Mouse (Mus musculus): ENCODE results near the gene Arvcf. TPM values are rescaled to one million over a fixed set of nuclear protein-coding genes. Genes with fewer than 3 reads are reported as not detected.

The Arvcf gene
- total and polyA plus RNA-seq, 2 experiments from 2014 or later: 22.5 to 62.1 TPM

DNA sequence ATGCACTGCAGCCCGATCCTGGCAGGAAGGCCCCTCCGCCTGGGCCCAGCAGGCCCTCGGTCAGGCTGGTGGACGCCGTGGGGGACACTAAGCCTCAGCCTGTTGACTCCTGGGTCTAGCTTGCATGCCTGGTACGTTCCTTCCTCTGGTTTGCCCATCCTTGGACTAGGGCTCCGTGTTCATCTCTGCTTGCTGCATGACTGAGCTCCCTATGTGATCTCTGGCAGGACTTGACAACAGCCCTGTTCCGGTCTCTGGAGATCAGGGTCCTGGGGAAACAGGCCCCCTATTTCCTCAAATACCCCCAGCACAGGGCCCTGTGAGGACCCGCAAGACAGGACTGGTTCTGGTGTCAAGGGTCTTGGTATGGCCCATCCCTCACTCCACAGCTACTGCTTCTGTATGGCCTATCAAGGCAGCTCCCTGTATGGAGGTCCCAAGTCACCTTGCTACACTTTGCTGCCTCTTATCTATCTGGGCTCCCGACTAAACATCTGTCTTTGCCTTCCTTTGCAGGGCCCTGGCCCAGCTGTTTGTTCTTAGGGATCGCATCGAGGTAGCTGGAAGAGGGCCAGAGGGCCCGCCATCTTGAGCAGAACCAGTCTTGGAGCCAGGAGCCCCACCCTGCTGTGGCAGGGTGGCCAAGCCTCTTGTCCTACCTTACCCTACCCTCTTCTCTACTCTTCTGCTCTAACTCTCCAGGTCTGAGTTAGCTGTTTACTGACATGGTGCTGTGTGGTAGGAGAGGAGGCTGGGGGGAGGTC lies 57.3 kb downstream of the Arvcf start:
- Histone ChIP-seq H3K36me3 (replicated peaks; ENCODE audit: control insufficient read depth, insufficient read depth, low read length) (peaks cover 55% of the 10 kb centered on the region), H3K4me2 (ENCODE audit: low read depth, low read length) (no peak overlapping the region), H3K27ac (ENCODE audit: low read depth) (peak overlapping the region; percentile 16; the same call in 1 of the 2 replicates), H3K4me3 (ENCODE audit: low read depth, low read length) (no peak overlapping the region), H3K27me3 (ENCODE audit: control insufficient read depth, insufficient read depth, low read length) (no peaks in the 10 kb centered on the region), H3K4me1 (ENCODE audit: control insufficient read depth, insufficient read depth) (peaks cover 24% of the 10 kb centered on the region), H3K9ac (replicated peaks; ENCODE audit: low read depth, low read length) (no peak overlapping the region), H3K9me3 (replicated peaks; ENCODE audit: control insufficient read depth, low read length) (no peaks in the 10 kb centered on the region)
- WGBS: 79% methylated on average over 13 of the region's 13 CpGs
- ATAC-seq (ENCODE audit: insufficient read depth, low read depth) (no peak), DNase-seq (ENCODE audit: low spot score) (no peak)
- TF ChIP-seq EP300 (IDR thresholded peaks at IDR 0.05; ENCODE audit: low read depth) (no peak), CTCF (IDR thresholded peaks at IDR 0.05; ENCODE audit: low read depth) (no peak)

DNA sequence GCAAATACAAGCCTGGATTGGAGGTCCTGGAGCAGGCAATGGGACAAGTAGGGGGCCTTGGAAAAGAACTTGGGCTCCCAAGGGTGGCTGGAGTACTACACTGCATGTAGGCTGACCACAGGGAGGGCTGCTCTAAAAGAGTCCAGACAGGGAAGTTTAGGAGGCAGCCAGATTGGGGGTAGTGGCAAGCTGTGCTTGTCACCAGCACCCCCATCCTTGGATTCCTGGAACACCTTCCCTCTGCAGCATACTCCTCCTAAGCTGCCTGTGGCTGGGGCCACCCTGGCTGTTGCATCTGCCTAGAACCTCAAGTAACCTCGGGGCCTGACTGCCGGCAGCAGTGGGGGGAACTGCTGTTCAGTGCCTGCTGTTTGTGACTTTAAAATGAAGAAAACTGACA lies 57.9 kb downstream of the Arvcf start:
- H3K27ac ChIP-seq (ENCODE audit: low read depth): peak overlapping the region; percentile 16; the same call in 1 of the 2 replicates
- no peak overlapping the region for H3K4me3 ChIP-seq (ENCODE audit: low read depth, low read length)

DNA sequence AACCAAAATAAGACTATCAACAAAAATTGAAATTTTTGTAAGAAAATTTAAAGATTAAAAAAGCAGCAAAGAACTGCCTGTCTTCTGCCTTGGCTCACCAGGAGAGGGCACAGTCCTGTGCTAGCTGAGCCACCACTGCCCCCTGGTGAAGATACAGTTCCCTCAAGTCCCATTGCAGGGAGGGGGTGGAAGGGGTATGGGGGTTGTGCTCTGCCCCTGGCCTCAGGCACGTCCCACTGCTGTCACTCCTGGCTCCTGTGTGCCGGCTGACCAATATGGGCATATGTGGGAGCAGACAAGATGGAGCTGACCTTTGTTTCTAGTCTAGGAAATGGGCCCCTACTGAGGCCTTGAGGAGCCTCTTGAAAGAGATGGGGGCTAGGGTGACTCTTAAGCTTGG lies 58.3 kb downstream of the Arvcf start:
- Histone ChIP-seq H3K4me2 (ENCODE audit: low read depth, low read length) (no peak overlapping the region), H3K4me3 (ENCODE audit: low read depth, low read length) (no peak overlapping the region), H3K27me3 (ENCODE audit: control insufficient read depth, insufficient read depth, low read length) (no peaks in the 10 kb centered on the region), H3K9ac (replicated peaks; ENCODE audit: low read depth, low read length) (no peak overlapping the region), H3K9me3 (replicated peaks; ENCODE audit: control insufficient read depth, low read length) (no peaks in the 10 kb centered on the region), H3K27ac (ENCODE audit: low read depth) (peak overlapping the region; percentile 24), H3K36me3 (replicated peaks; ENCODE audit: control insufficient read depth, insufficient read depth, low read length) (peaks cover 53% of the 10 kb centered on the region), H3K4me1 (ENCODE audit: control insufficient read depth, insufficient read depth) (peaks cover 31% of the 10 kb centered on the region)
- ATAC-seq (ENCODE audit: insufficient read depth, low read depth): peak; percentile 68
- no peak for TF ChIP-seq EP300 (IDR thresholded peaks at IDR 0.05; ENCODE audit: low read depth)
- TF ChIP-seq CTCF (IDR thresholded peaks at IDR 0.05; ENCODE audit: low read depth): peak; percentile 91
- peak; percentile 57 for DNase-seq (ENCODE audit: low spot score)
- 7% methylated on average over 2 of the region's 2 CpGs for WGBS

More for the DNA sequence above, 57.9 kb downstream of the Arvcf start:
- WGBS: 59% methylated on average over 2 of the region's 2 CpGs
- H3K36me3 ChIP-seq (replicated peaks; ENCODE audit: control insufficient read depth, insufficient read depth, low read length): peaks cover 51% of the 10 kb centered on the region
- TF ChIP-seq EP300 (IDR thresholded peaks at IDR 0.05; ENCODE audit: low read depth) (no peak), CTCF (IDR thresholded peaks at IDR 0.05; ENCODE audit: low read depth) (no peak)
- ATAC-seq (ENCODE audit: insufficient read depth, low read depth) (no peak), DNase-seq (ENCODE audit: low spot score) (no peak)
- no peaks in the 10 kb centered on the region for H3K27me3 ChIP-seq (ENCODE audit: control insufficient read depth, insufficient read depth, low read length)
- peaks cover 27% of the 10 kb centered on the region for H3K4me1 ChIP-seq (ENCODE audit: control insufficient read depth, insufficient read depth)
- no peak overlapping the region for H3K4me2 ChIP-seq (ENCODE audit: low read depth, low read length)
- H3K9me3 ChIP-seq (replicated peaks; ENCODE audit: control insufficient read depth, low read length): no peaks in the 10 kb centered on the region
- H3K9ac ChIP-seq (replicated peaks; ENCODE audit: low read depth, low read length): no peak overlapping the region

DNA sequence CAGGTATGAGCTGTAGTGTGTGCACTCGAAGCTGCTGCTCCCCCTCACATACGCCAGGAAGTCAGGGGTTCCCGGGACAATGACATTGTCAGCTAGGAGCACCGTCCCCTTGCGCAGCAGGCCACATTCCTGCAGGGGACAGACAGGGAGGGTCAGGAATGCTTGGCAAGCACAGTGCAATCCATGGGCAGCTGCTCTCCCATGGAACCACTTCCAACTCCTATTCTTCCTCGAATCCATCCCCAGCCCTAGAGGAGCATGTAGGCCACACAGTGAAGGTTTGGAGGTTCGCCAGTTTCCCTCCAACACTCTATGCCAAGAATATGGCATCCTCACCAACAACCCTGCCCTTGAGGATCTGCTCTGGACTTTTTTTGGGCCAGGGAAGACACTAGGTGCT lies 59.9 kb downstream of the Arvcf start:
- Histone ChIP-seq H3K27ac (ENCODE audit: low read depth) (peak overlapping the region; percentile 85), H3K27me3 (ENCODE audit: control insufficient read depth, insufficient read depth, low read length) (no peaks in the 10 kb centered on the region), H3K4me2 (ENCODE audit: low read depth, low read length) (no peak overlapping the region), H3K9ac (replicated peaks; ENCODE audit: low read depth, low read length) (no peak overlapping the region), H3K4me3 (ENCODE audit: low read depth, low read length) (no peak overlapping the region), H3K36me3 (replicated peaks; ENCODE audit: control insufficient read depth, insufficient read depth, low read length) (peaks cover 43% of the 10 kb centered on the region), H3K9me3 (replicated peaks; ENCODE audit: control insufficient read depth, low read length) (no peaks in the 10 kb centered on the region), H3K4me1 (ENCODE audit: control insufficient read depth, insufficient read depth) (peaks cover 43% of the 10 kb centered on the region)
- peak; percentile 73 for ATAC-seq (ENCODE audit: insufficient read depth, low read depth)
- DNase-seq (ENCODE audit: low spot score): peak; percentile 83
- TF ChIP-seq CTCF (IDR thresholded peaks at IDR 0.05; ENCODE audit: low read depth): no peak
- TF ChIP-seq EP300 (IDR thresholded peaks at IDR 0.05; ENCODE audit: low read depth): 0 out of 2 replicates have a peak, but pooled peaks have one; percentile 27
- 18% methylated on average over 7 of the region's 7 CpGs for WGBS

DNA sequence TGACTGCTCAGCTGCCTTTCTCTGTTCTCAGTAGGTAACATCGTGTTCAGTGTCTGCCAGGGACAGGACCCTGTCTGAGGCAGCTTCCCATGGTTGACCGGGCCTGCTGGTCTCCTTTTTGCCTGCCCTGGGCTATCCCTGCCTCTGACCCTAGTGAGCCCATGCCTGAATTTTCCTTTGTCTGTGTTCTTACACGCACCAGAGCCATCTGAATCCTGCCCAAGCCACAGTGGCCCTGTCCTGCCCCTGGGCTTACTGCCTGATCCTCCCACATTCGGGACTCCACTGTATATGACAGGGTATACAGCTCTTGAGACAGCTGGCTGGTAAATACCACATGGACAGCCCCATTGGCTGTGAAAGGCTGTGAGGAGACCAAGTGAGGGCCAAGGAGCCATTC lies 61.8 kb downstream of the Arvcf start:
- Histone ChIP-seq H3K27me3 (ENCODE audit: control insufficient read depth, insufficient read depth, low read length) (no peaks in the 10 kb centered on the region), H3K27ac (ENCODE audit: low read depth) (0 out of 2 replicates have a peak overlapping the region, but pooled peaks have one; percentile 0), H3K4me3 (ENCODE audit: low read depth, low read length) (no peak overlapping the region), H3K9ac (replicated peaks; ENCODE audit: low read depth, low read length) (no peak overlapping the region), H3K4me2 (ENCODE audit: low read depth, low read length) (no peak overlapping the region), H3K9me3 (replicated peaks; ENCODE audit: control insufficient read depth, low read length) (no peaks in the 10 kb centered on the region), H3K36me3 (replicated peaks; ENCODE audit: control insufficient read depth, insufficient read depth, low read length) (peaks cover 29% of the 10 kb centered on the region), H3K4me1 (ENCODE audit: control insufficient read depth, insufficient read depth) (peaks cover 43% of the 10 kb centered on the region)
- WGBS: 85% methylated on average over 4 of the region's 4 CpGs
- DNase-seq (ENCODE audit: low spot score) (no peak), ATAC-seq (ENCODE audit: insufficient read depth, low read depth) (no peak)
- TF ChIP-seq CTCF (IDR thresholded peaks at IDR 0.05; ENCODE audit: low read depth) (no peak), EP300 (IDR thresholded peaks at IDR 0.05; ENCODE audit: low read depth) (no peak)
